Mouse (Mus musculus) stomach, postnatal 0 days (tissue): ENCODE results near the gene Pam16.

Experiments used
- CTCF ChIP-seq: IDR thresholded peaks from 2 replicates; pipeline ENCODE4 v1.5.1; 2016; ENCODE audit warnings: antibody characterized with exemption, low read depth, mild to moderate bottlenecking, moderate library complexity
- EP300 ChIP-seq: optimal IDR thresholded peaks from 2 replicates; pipeline ENCODE3; 2016; ENCODE audit warnings: antibody characterized with exemption

- TF ChIP-seq CTCF, result peak; percentile 34
- TF ChIP-seq EP300, result no peak
Observed at GRCm38 (mm10) chr16:4595527-4595963, 29.2 kb downstream of the Pam16 start.
